Mouse (Mus musculus) stomach, embryonic 16.5 days (tissue): Measurements from ENCODE around the gene Fam20c. TPM values are rescaled to one million over a fixed set of nuclear protein-coding genes. Genes with fewer than 3 reads are reported as not detected.

Experiments
- ATAC-seq: fragments of 200-750 bp; cut with Nextera tagmentation; 2 replicates; pipeline ENCODE4 v1.8.0; 2017; ENCODE audit warnings: moderate number of reproducible peaks, moderate TSS enrichment; ENCODE audit not compliant: insufficient read depth, low FRiP score
- H3K27ac ChIP-seq: fragments of 300-500 bp; sonication (generic); 2 replicates; pipeline ENCODE4 v1.5.1; 2014; ENCODE audit warnings: low read length
- H3K27me3 ChIP-seq: fragments of 300-500 bp; sonication (generic); 2 replicates; pipeline ENCODE4 v1.6.1; 2014; ENCODE audit warnings: low read length, control low read depth, mixed read lengths; ENCODE audit not compliant: control insufficient read depth, insufficient read depth
- H3K36me3 ChIP-seq: fragments of 300-500 bp; sonication (generic); 2 replicates; pipeline ENCODE4 v1.6.1; 2014; ENCODE audit warnings: low read length; ENCODE audit not compliant: control insufficient read depth, insufficient read depth
- H3K4me1 ChIP-seq: fragments of 300-500 bp; sonication (generic); 2 replicates; pipeline ENCODE4 v1.6.1; 2014; ENCODE audit warnings: low read length, control low read depth, mixed read lengths; ENCODE audit not compliant: control insufficient read depth, insufficient read depth
- H3K4me2 ChIP-seq: fragments of 300-500 bp; sonication (generic); 2 replicates; pipeline ENCODE4 v1.6.1; 2014; ENCODE audit warnings: low read depth, low read length, mixed read lengths
- H3K4me3 ChIP-seq: fragments of 300-500 bp; sonication (generic); replicated peaks from 2 replicates; pipeline ENCODE4 v1.5.1; 2014; ENCODE audit warnings: mild to moderate bottlenecking, low read length
- H3K9ac ChIP-seq: fragments of 300-500 bp; sonication (generic); 2 replicates; pipeline ENCODE4 v1.6.1; 2014; ENCODE audit warnings: low read length
- H3K9me3 ChIP-seq: fragments of 300-500 bp; sonication (generic); replicated peaks from 2 replicates; pipeline ENCODE4 v1.6.1; 2016; ENCODE audit warnings: low read length, control low read depth; ENCODE audit not compliant: control insufficient read depth
- WGBS: fragments of 180-500 bp; shearing (Covaris S2); extraction: QIAGEN DNeasy Blood & Tissue Kit; methylation state at CpG from one replicate; pipeline ENCODE4 v1.1.7; 2014; 5-methylcytosine and 5-hydroxymethylcytosine counted together
- polyA plus RNA-seq: library from polyadenylated mRNA; unstranded; fragments of >200 nt; fragmentation: Nextera tagmentation; extraction: Ambion mirVana; gene quantifications from 2 replicates; pipeline ENCODE4 v1.2.1, GENCODE M21; 2015

The Fam20c gene
- polyA plus RNA-seq, 1 experiment from 2014 or later: 5.4 TPM

DNA sequence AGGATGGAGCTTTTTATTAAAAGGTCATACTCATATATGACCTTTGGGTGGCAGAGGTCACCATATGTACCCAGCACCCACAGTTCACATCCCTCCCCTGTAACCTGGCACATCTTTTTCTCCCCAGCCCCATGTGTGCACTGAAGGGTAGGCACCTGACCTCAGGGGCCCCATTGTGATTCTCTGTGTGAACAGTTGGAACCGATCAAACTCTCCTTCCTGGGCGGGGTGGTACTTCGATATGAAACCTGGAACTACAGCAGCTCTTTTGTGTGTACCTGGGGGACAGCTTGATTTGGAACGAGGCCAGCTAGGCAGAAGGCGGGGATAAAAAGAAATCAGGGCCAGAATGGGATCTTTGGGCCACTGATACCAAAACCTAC, 96.1 kb downstream of the Fam20c start:
- Histone ChIP-seq H3K36me3 (no peaks in the 10 kb centered on the region), H3K4me3 (no peak overlapping the region), H3K9me3 (no peaks in the 10 kb centered on the region), H3K4me1 (no peaks in the 10 kb centered on the region), H3K9ac (no peak overlapping the region), H3K27ac (no peak overlapping the region), H3K4me2 (no peak overlapping the region), H3K27me3 (no peaks in the 10 kb centered on the region)
- 60% methylated on average over 5 of the region's 5 CpGs for WGBS
- peak; percentile 48; the same call in 1 of the 2 replicates for ATAC-seq

DNA sequence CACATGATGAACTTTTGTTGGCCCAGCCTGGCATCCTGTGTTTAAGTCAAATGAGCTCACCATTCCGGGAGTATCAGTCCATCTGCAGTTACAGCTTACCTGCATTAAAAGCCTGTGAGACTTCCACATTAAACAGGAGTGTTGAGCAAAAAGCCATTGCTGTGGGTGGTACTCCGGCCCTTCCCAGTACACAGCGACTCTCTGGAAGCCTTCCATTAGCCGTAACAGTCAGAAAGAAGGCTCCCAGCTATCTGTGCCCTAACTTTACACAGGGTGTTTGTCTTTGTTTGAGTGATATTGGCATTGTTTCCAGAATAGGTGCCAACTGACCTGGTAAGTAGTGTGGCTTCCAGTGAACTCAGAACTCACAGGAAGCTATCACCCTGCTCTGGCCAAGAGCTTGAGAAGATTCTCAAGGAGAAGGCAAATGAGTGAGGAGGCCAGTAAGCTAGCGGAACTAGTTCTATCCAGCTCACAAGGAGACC, 97.0 kb downstream of the Fam20c start:
- WGBS: 81% methylated on average over 5 of the region's 5 CpGs
- no peak overlapping the region for H3K4me2 ChIP-seq
- no peak overlapping the region for H3K4me3 ChIP-seq
- no peaks in the 10 kb centered on the region for H3K27me3 ChIP-seq
- ATAC-seq: no peak
- H3K27ac ChIP-seq: no peak overlapping the region
- H3K4me1 ChIP-seq: no peaks in the 10 kb centered on the region
- H3K36me3 ChIP-seq: no peaks in the 10 kb centered on the region
- no peak overlapping the region for H3K9ac ChIP-seq
- H3K9me3 ChIP-seq: no peaks in the 10 kb centered on the region

GRCm38 (mm10) chr5:138852151-138852550, 97.8 kb downstream of the Fam20c start:
- Histone ChIP-seq H3K9me3 (no peaks in the 10 kb centered on the region), H3K27me3 (no peaks in the 10 kb centered on the region), H3K4me1 (no peaks in the 10 kb centered on the region), H3K4me2 (no peak overlapping the region), H3K9ac (no peak overlapping the region), H3K27ac (no peak overlapping the region), H3K36me3 (no peaks in the 10 kb centered on the region), H3K4me3 (no peak overlapping the region)
- ATAC-seq: no peak
- WGBS: 69% methylated on average over 4 of the region's 4 CpGs

DNA sequence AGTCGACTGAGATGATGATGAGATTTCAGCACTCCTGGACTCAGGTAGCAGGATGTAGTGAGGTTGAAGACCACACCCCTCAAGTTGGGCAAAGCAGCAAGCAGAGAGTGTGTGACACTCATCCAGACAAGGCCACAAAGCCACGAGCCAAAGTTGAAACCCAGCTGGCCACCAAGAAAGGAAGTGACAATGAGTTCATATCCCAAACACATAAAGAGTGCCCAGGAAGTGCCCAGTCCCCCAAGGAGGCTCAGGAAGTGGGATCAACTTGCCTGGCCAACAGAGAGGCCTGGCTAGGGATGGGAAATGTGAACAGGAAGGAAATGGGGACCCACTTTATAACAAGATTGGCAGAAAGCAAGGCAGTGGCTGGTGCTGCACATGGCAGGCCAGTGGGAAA, 99.0 kb downstream of the Fam20c start:
- H3K27me3 ChIP-seq: no peaks in the 10 kb centered on the region
- H3K27ac ChIP-seq: no peak overlapping the region
- no peak overlapping the region for H3K4me3 ChIP-seq
- peaks cover 4% of the 10 kb centered on the region; the same call in 1 of the 2 replicates for H3K4me1 ChIP-seq
- H3K36me3 ChIP-seq: no peaks in the 10 kb centered on the region
- H3K9ac ChIP-seq: no peak overlapping the region
- H3K9me3 ChIP-seq: no peaks in the 10 kb centered on the region
- 72% methylated on average over 2 of the region's 2 CpGs for WGBS
- no peak overlapping the region for H3K4me2 ChIP-seq
- no peak for ATAC-seq

DNA sequence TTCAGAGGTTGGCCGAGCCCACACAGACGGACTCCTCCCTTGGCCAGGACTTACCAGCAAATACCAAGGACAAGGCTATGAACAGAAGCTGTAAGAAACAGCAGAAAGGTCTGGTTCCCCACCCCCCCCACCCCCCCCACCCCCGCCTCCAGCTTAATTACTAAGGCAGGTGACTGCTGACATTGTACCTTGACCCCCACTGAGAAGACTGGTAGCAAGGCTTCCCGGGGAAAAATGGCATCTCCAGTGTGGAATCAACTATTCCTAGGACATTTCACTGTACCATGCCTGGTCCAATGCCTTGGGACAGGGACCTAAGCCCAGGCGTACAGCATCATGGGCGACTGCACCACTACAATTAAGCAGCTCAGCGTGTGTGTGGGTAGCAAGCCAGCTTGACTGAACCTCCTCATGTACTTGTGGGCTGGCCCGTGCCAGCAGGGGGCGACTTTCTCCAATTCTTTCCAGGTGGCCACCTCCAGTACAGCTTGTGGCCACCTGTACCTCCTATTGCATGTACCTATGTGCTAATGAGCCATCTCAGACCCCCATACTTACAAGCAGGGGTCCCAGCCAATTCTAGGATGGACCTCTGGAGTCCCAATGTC, 102.8 kb downstream of the Fam20c start:
- Histone ChIP-seq H3K4me1 (peaks cover 4% of the 10 kb centered on the region; the same call in 1 of the 2 replicates), H3K4me3 (no peak overlapping the region), H3K27me3 (no peaks in the 10 kb centered on the region), H3K4me2 (no peak overlapping the region), H3K9me3 (no peaks in the 10 kb centered on the region), H3K27ac (no peak overlapping the region), H3K36me3 (no peaks in the 10 kb centered on the region), H3K9ac (no peak overlapping the region)
- WGBS: 29% methylated on average over 9 of the region's 9 CpGs
- ATAC-seq: peak; percentile 75

- no peak overlapping the region for H3K27ac ChIP-seq
- no peak overlapping the region for H3K9ac ChIP-seq
- H3K9me3 ChIP-seq: no peaks in the 10 kb centered on the region
- no peak overlapping the region for H3K4me2 ChIP-seq
- WGBS: 38% methylated on average over 13 of the region's 13 CpGs
- H3K4me1 ChIP-seq: peaks cover 4% of the 10 kb centered on the region; the same call in 1 of the 2 replicates
- no peaks in the 10 kb centered on the region for H3K36me3 ChIP-seq
- H3K27me3 ChIP-seq: no peaks in the 10 kb centered on the region
- no peak for ATAC-seq
- no peak overlapping the region for H3K4me3 ChIP-seq
These were observed 103.5 kb downstream of the Fam20c start for GRCm38 (mm10) chr5:138857811-138858251.

Other genes starting within 250 kb of the Fam20c start
- gene 1700123K08Rik, start 189.8 kb upstream of the Fam20c start, polyA plus RNA-seq: not detected in 2 replicates
- 62.8 and 63.0 TPM in 2 replicates for gene Zfp68, start 134.8 kb upstream of the Fam20c start, polyA plus RNA-seq
- 10.8 and 13.6 TPM in 2 replicates for gene A430033K04Rik, start 131.7 kb upstream of the Fam20c start, polyA plus RNA-seq
- not detected in 2 replicates for gene Gm5294, start 65.6 kb downstream of the Fam20c start, polyA plus RNA-seq
- gene Pdgfa, start 242.9 kb downstream of the Fam20c start, polyA plus RNA-seq: 48.5 and 52.3 TPM in 2 replicates